Mouse (Mus musculus) megakaryocyte-erythroid progenitor cell, adult 5-6 weeks (primary cell): ENCODE data around the gene Eps15l1. TPM values are rescaled to one million over a fixed set of nuclear protein-coding genes. Genes with fewer than 3 reads are reported as not detected.

Experiments used
- ATAC-seq: replicated peaks from 2 replicates; pipeline ENCODE4 v1.8.0; 2016; ENCODE audit warnings: mild to moderate bottlenecking, inconsistent platforms; ENCODE audit not compliant: severe bottlenecking, poor library complexity, low FRiP score, low TSS enrichment
- total RNA-seq, 2 experiments: library from RNA; stranded (forward) in 1 of 2; stranded (reverse) in 1 of 2; fragments of 200-1000, 215-1000 nt in 1 of 2; fragments of >200 nt in 1 of 2; fragmentation: Nextera tagmentation in 1 of 2; gene quantifications; 2 replicates each; pipeline ENCODE4 v1.2.3; 2014 to 2017

Gene Eps15l1
- total RNA-seq, 2 experiments from 2014 or later: 28.8 to 114 TPM

- ATAC-seq: no peak
These were observed 61.1 kb downstream of the Eps15l1 start for GRCm38 (mm10) chr8:72360162-72360561.

GRCm38 (mm10) chr8:72356593-72356992 is 64.7 kb downstream of the Eps15l1 start:
- no peak for ATAC-seq

- ATAC-seq: peak; percentile 73
These were observed 67.0 kb downstream of the Eps15l1 start for GRCm38 (mm10) chr8:72354272-72354671.

GRCm38 (mm10) chr8:72353700-72354045 is 67.6 kb downstream of the Eps15l1 start:
- no peak for ATAC-seq

- no peak for ATAC-seq
These were observed 68.1 kb downstream of the Eps15l1 start for GRCm38 (mm10) chr8:72352951-72353699.

- ATAC-seq: no peak
These were observed 69.8 kb downstream of the Eps15l1 start for GRCm38 (mm10) chr8:72351405-72352005.

GRCm38 (mm10) chr8:72350727-72351126 is 70.5 kb downstream of the Eps15l1 start:
- ATAC-seq: no peak

- no peak for ATAC-seq
These were observed 71.4 kb downstream of the Eps15l1 start for GRCm38 (mm10) chr8:72349838-72350237.

- ATAC-seq: no peak
These were observed 72.3 kb downstream of the Eps15l1 start for GRCm38 (mm10) chr8:72348956-72349355.

GRCm38 (mm10) chr8:72348114-72348513 is 73.1 kb downstream of the Eps15l1 start:
- ATAC-seq: no peak

- ATAC-seq: peak; percentile 32
These were observed 73.7 kb downstream of the Eps15l1 start for GRCm38 (mm10) chr8:72347553-72347952.

GRCm38 (mm10) chr8:72343725-72344124 is 77.5 kb downstream of the Eps15l1 start:
- no peak for ATAC-seq

GRCm38 (mm10) chr8:72342556-72343300 is 78.5 kb downstream of the Eps15l1 start:
- ATAC-seq: no peak

- ATAC-seq: no peak
These were observed 84.2 kb downstream of the Eps15l1 start for GRCm38 (mm10) chr8:72337034-72337433.

GRCm38 (mm10) chr8:72336273-72336672 is 85.0 kb downstream of the Eps15l1 start:
- no peak for ATAC-seq

GRCm38 (mm10) chr8:72334144-72334641 is 87.1 kb downstream of the Eps15l1 start:
- ATAC-seq: no peak

- no peak for ATAC-seq
These were observed 87.7 kb downstream of the Eps15l1 start for GRCm38 (mm10) chr8:72333429-72334143.

GRCm38 (mm10) chr8:72331631-72332030 is 89.6 kb downstream of the Eps15l1 start:
- no peak for ATAC-seq

- no peak for ATAC-seq
These were observed 90.3 kb downstream of the Eps15l1 start for GRCm38 (mm10) chr8:72330806-72331516.
